Mouse (Mus musculus) cerebellum, postnatal 14 days (tissue): ENCODE measurements around the gene Pik3r4.

Experiments
- DNase-seq, 2 experiments: peaks; one replicate each; pipeline ENCODE4 v3.0.0; 2021; ENCODE audit warnings: mixed read lengths in 2 of 2

Pik3r4 gene

GRCm38 (mm10) chr9:105697764-105698396 is 55.1 kb downstream of the Pik3r4 start:
- DNase-seq, result no peak

DNA sequence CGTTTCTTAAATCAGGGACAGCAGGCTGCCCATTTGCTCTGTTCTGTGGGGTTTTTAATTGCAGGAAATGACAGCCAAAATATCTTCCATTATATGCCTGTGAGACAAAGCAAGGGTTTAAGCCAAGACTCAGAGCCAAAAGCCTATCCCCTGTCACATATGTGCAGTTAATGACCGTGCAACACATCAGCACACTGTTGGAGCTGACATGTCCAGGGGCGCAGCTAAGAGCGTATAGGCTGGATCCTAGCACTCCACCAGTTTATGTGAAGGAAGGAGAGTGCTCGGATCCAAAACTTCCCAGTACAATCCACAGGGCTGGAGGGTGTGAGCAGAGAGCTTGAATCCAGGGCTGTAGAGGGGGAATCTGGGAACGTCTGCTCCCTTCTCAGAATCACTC is 57.9 kb downstream of the Pik3r4 start:
- no peak for DNase-seq

DNA sequence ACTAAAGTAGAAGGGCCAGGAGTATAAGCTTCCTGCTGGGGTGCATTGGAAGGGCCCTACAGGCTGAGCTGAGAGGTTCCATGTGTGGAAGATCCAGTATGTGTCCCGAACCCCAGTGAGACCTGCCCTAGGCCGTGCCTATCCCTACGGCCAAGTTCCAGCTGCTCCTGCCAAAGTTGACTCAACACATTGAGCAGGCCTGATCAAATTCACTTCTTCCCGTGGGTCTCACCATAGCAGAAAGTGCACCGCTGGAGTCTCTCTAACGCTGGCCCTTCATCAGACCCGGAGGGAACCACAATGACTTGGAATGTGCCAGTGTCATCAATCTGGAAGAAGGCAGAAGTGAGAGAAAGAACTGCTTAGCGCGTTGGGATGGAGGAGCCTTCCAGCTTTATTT is 59.2 kb downstream of the Pik3r4 start:
- no peak for DNase-seq

DNA sequence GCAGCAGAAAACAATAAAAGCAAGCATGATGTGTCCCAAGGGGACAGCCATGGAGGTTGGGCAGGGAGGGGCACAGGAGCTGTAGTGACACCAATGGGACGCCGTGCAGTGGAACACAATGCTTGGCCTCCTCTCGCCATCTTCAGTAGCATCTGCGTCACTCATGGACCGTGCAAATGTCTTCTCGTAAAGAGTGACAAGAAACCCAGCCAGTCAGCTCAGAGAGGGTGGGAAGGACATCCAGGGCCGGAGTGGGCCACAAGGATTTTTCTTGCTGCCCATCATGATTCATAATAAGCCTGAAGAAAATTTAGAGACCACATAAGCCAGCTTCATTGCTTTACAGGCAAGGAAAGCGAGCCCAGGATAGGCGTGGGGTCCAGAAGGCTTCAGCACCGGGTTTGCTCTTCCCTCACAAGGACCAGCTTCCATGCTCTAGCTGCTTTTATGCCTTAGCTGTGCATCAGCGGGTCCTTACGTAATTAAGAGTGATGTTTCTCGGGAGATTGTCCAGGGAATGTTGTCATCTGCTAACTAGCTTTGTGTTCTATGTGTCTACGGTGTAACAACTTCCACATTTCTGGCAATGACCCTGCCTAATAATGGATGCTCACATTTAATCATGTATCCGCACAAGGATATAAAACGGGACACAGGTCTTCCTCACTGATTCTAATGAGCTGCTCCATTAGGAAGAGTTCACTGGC is 61.6 kb downstream of the Pik3r4 start:
- peak; percentile 35 to 59 for DNase-seq

DNA sequence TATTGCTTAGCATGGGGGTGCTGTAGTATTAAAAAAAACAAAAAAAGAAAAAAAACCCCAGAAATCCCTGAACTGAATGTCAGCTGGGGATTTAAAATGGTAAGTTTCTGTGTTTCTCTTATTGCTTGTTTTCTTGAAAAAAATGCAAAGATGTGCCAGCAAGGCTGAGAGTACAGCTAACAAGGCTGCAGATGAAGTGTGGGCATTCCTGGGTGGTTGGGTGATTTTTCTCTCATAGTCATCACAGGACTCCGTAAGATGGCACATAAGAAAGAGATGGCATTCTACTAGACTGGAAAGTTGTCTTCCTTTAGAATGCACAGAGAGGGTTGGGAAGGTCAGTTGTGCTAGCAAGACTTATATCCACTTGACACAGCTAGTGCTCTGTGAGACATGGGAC is 62.2 kb downstream of the Pik3r4 start:
- DNase-seq, result no peak

- DNase-seq, result no peak
These were observed 69.3 kb downstream of the Pik3r4 start for GRCm38 (mm10) chr9:105712049-105712448.

- DNase-seq, result no peak
These were observed 76.6 kb downstream of the Pik3r4 start for GRCm38 (mm10) chr9:105719367-105719766.

DNA sequence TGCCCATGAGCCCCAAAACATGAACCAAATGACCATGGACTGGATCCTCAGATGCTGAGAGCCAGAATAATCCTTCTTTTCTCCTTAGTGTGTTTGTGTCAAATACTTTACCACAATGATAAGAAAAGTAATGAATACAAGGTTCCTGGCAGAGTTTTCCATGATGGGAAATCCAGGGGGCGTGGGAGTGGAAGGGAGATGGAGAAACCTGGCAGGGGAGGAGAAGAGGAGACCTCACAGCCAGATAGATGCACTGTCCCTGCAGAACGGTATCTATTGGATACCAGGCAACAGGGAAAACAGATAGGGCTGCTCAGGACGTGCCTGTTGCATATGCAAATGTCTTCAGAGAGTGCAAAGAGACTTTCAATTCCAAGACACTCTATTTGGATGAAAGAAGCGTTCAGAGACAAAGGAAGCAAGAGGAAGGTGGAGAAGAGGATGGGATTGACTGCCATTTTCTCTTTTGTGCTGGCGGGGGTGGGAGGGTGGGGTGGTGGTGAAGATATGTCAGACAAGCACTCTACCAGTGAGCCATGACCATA is 77.1 kb downstream of the Pik3r4 start:
- DNase-seq, result no peak

DNA sequence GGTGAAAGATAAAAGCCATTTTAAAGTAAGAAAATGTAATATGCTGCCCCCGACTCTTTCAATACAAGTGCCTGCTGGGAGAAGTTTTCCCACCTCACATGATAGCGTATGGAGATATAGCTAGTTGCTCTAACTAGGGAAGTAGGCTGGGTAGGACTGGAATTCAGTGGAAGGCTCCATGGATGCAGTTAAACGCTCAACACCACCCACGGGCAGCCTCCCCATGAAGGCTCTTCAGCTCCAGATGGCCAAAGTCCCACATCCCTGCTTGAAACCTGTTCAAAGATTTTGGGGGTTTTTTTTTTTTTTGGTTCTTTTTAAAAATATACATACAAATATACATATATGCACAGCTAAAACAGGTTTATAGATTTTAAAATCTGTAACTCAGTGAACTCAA is 77.7 kb downstream of the Pik3r4 start:
- DNase-seq, result no peak

DNA sequence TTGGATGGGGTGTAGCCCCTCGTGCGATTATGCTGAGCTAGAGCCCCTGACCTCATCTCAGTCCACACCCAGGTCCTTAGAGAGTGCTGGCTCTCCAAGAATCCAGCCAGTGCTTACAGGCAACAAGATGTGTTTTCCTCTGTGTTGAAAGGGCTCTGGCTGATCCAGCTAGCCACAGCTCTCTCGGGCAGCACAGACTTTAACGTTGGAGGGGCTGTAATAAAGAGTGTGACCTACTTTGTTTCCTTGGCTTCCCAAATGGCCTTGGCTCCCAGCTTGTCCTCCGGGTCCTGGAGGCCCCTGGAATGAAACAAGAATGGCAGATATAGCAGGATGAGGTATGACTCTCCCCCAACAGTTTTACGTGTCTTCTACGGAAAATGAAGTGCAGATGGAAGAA is 89.2 kb downstream of the Pik3r4 start:
- DNase-seq, result no peak

GRCm38 (mm10) chr9:105734651-105735050 is 91.9 kb downstream of the Pik3r4 start:
- DNase-seq, result no peak

GRCm38 (mm10) chr9:105735195-105735594 is 92.4 kb downstream of the Pik3r4 start:
- no peak for DNase-seq
